Mouse (Mus musculus): ENCODE measurements around the gene Slc25a23. TPM values are rescaled to one million over a fixed set of nuclear protein-coding genes. Genes with fewer than 3 reads are reported as not detected.

Gene Slc25a23
- polyA plus RNA-seq, 1 experiment from 2014 or later: 2.4 TPM

Other genes with a start within 250 kb of the Slc25a23 start
- gene Rfx2, start 228.8 kb downstream of the Slc25a23 start, polyA plus RNA-seq (2015; fragmentation: Nextera tagmentation; extraction: Ambion mirVana): 10.1 and 10.7 TPM in 2 replicates
- gene Acsbg2, start 185.4 kb downstream of the Slc25a23 start, polyA plus RNA-seq (2015; fragmentation: Nextera tagmentation; extraction: Ambion mirVana): not detected in 2 replicates
- gene 1700061G19Rik, start 184.4 kb downstream of the Slc25a23 start, polyA plus RNA-seq (2015; fragmentation: Nextera tagmentation; extraction: Ambion mirVana): 0.03 and 0.08 TPM in 2 replicates
- gene Mllt1, start 124.4 kb downstream of the Slc25a23 start, polyA plus RNA-seq (2015; fragmentation: Nextera tagmentation; extraction: Ambion mirVana): 11.0 and 12.1 TPM in 2 replicates
- not detected in 2 replicates for gene Acer1, start 77.7 kb downstream of the Slc25a23 start, polyA plus RNA-seq (2015; fragmentation: Nextera tagmentation; extraction: Ambion mirVana)
- gene Clpp, start 69.6 kb downstream of the Slc25a23 start, polyA plus RNA-seq (2015; fragmentation: Nextera tagmentation; extraction: Ambion mirVana): 88.2 and 100.0 TPM in 2 replicates
- 19.7 and 20.9 TPM in 2 replicates for gene Alkbh7, start 62.5 kb downstream of the Slc25a23 start, polyA plus RNA-seq (2015; fragmentation: Nextera tagmentation; extraction: Ambion mirVana)
- gene Pspn, start 59.8 kb downstream of the Slc25a23 start, polyA plus RNA-seq (2015; fragmentation: Nextera tagmentation; extraction: Ambion mirVana): 0.23 TPM in 1 of 2 replicates, not detected in the other
- gene Gtf2f1, start 48.6 kb downstream of the Slc25a23 start, polyA plus RNA-seq (2015; fragmentation: Nextera tagmentation; extraction: Ambion mirVana): 64.4 and 73.9 TPM in 2 replicates
- 0.20 and 0.21 TPM in 2 replicates for gene Gm17949, start 48.4 kb downstream of the Slc25a23 start, polyA plus RNA-seq (2015; fragmentation: Nextera tagmentation; extraction: Ambion mirVana)
- gene Khsrp, start 28.3 kb downstream of the Slc25a23 start, polyA plus RNA-seq (2015; fragmentation: Nextera tagmentation; extraction: Ambion mirVana): 26.2 and 27.8 TPM in 2 replicates
- not detected in 2 replicates for gene Slc25a41, start 18.2 kb downstream of the Slc25a23 start, polyA plus RNA-seq (2015; fragmentation: Nextera tagmentation; extraction: Ambion mirVana)
- gene Crb3, start 758 bp downstream of the Slc25a23 start, polyA plus RNA-seq (2015; fragmentation: Nextera tagmentation; extraction: Ambion mirVana): 2.9 and 3.1 TPM in 2 replicates
- gene Dennd1c, start 18.7 kb upstream of the Slc25a23 start, polyA plus RNA-seq (2015; fragmentation: Nextera tagmentation; extraction: Ambion mirVana): 0.97 and 1.6 TPM in 2 replicates
- gene Tubb4a, start 27.9 kb upstream of the Slc25a23 start, polyA plus RNA-seq (2015; fragmentation: Nextera tagmentation; extraction: Ambion mirVana): 0.55 and 0.87 TPM in 2 replicates
- 1.0 and 1.1 TPM in 2 replicates for gene Tnfsf9, start 45.5 kb upstream of the Slc25a23 start, polyA plus RNA-seq (2015; fragmentation: Nextera tagmentation; extraction: Ambion mirVana)
- not detected in 2 replicates for gene Cd70, start 89.9 kb upstream of the Slc25a23 start, polyA plus RNA-seq (2015; fragmentation: Nextera tagmentation; extraction: Ambion mirVana)
- 1.4 and 1.8 TPM in 2 replicates for gene Tnfsf14, start 134.3 kb upstream of the Slc25a23 start, polyA plus RNA-seq (2015; fragmentation: Nextera tagmentation; extraction: Ambion mirVana)
- 98.2 and 119 TPM in 2 replicates for gene C3, start 168.3 kb upstream of the Slc25a23 start, polyA plus RNA-seq (2015; fragmentation: Nextera tagmentation; extraction: Ambion mirVana)
- gene Gpr108, start 188.6 kb upstream of the Slc25a23 start, polyA plus RNA-seq (2015; fragmentation: Nextera tagmentation; extraction: Ambion mirVana): 13.7 and 15.2 TPM in 2 replicates
- 10.4 and 11.9 TPM in 2 replicates for gene Trip10, start 189.6 kb upstream of the Slc25a23 start, polyA plus RNA-seq (2015; fragmentation: Nextera tagmentation; extraction: Ambion mirVana)
- gene Vav1, start 219.2 kb upstream of the Slc25a23 start, polyA plus RNA-seq (2015; fragmentation: Nextera tagmentation; extraction: Ambion mirVana): 11.6 and 12.5 TPM in 2 replicates